ENCODE assay signal across 8 mouse cellular contexts in the genomic region with DNA sequence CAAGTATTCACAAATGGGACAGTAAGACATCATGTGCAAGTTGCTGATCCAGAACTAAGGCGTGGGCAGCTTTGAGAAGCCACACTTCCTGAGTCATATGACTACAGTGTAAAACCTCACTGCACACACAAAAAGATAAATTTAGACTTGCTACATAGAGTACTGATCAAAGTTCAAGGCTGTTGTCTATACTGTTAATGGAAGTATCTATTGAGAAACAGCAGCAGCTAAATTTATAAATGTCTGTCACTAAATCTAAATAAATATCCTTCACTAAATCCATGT. TPM values are rescaled to one million over a fixed set of nuclear protein-coding genes. Genes with fewer than 3 reads are reported as not detected.
DNase-seq lines count a peak whose midpoint lies in the region; ATAC-seq lines count a peak whose summit lies in the region.

No protein-coding gene starts in this region.

- peak; percentile 48 for ATAC-seq in CD4-positive, CD25-positive, alpha-beta regulatory T cell, adult 4 months
- no peak for ATAC-seq in forebrain, embryonic 14.5 days
- no peak for ATAC-seq in liver, embryonic 11.5 days (replicated peaks; ENCODE audit: low FRiP score)

- intact Hi-C loops in heart, postnatal 36 days (cut with DNase I) = no loop called here
- intact Hi-C loops in left cerebral cortex, postnatal 10 days (cut with DNase I) = loop anchor here (10.0 kb wide), 2 partner anchors 187 to 263 kb away; no protein-coding TSS in a partner anchor

- 40% methylated on average over 1 of the region's 1 CpGs for WGBS in heart, embryonic 10.5 days
- WGBS in forebrain, embryonic 14.5 days = 48% methylated on average over 1 of the region's 1 CpGs
- WGBS in liver, embryonic 11.5 days = 22% methylated on average over 1 of the region's 1 CpGs

- H3K9ac ChIP-seq in forebrain, embryonic 14.5 days (ENCODE audit: low read length) = no peak overlapping the region
- H3K9ac ChIP-seq in liver, embryonic 11.5 days (ENCODE audit: low read depth, low read length) = peak overlapping the region; percentile 87

- H3K9me3 ChIP-seq in heart, embryonic 10.5 days = no peaks in the 10 kb centered on the region
- no peaks in the 10 kb centered on the region for H3K9me3 ChIP-seq in forebrain, embryonic 14.5 days (replicated peaks; ENCODE audit: control insufficient read depth, low read length)
- no peaks in the 10 kb centered on the region for H3K9me3 ChIP-seq in liver, embryonic 11.5 days (ENCODE audit: control insufficient read depth, low read length)

- DNase-seq in heart, embryonic 10.5 days (ENCODE audit: low spot score) = no peak
- DNase-seq in heart, postnatal 36 days = no peak
- DNase-seq in forebrain, embryonic 14.5 days (ENCODE audit: low spot score) = no peak
- DNase-seq in liver, embryonic 11.5 days (ENCODE audit: low spot score) = no peak
- peak; percentile 37 for DNase-seq in thymus, postnatal 25 days
- DNase-seq in left cerebral cortex, postnatal 10 days (ENCODE audit: extremely low spot score in 1 of 2, low spot score in 2 of 2) = no peak
- DNase-seq in cerebellum, adult 8-10 months = no peak

- H3K27me3 ChIP-seq in heart, embryonic 10.5 days (ENCODE audit: insufficient read depth, poor library complexity, severe bottlenecking) = no peaks in the 10 kb centered on the region
- H3K27me3 ChIP-seq in forebrain, embryonic 14.5 days (replicated peaks; ENCODE audit: control insufficient read depth, insufficient read depth, low read length) = no peaks in the 10 kb centered on the region
- no peaks in the 10 kb centered on the region for H3K27me3 ChIP-seq in liver, embryonic 11.5 days (replicated peaks; ENCODE audit: control insufficient read depth, insufficient read depth, low read length)

- H3K4me2 ChIP-seq in forebrain, embryonic 14.5 days (ENCODE audit: low read length) = 0 out of 2 replicates have a peak overlapping the region, but pooled peaks have one; percentile 77
- peak overlapping the region; percentile 89 for H3K4me2 ChIP-seq in liver, embryonic 11.5 days

- H3K4me1 ChIP-seq in heart, embryonic 10.5 days = peaks cover 30% of the 10 kb centered on the region
- H3K4me1 ChIP-seq in forebrain, embryonic 14.5 days (ENCODE audit: control insufficient read depth, insufficient read depth, low read length) = peaks cover 22% of the 10 kb centered on the region
- H3K4me1 ChIP-seq in liver, embryonic 11.5 days (replicated peaks; ENCODE audit: control insufficient read depth, insufficient read depth, low read length) = peaks cover 38% of the 10 kb centered on the region

- H3K27ac ChIP-seq in heart, embryonic 10.5 days = no peak overlapping the region
- H3K27ac ChIP-seq in forebrain, embryonic 14.5 days (ENCODE audit: low read depth, low read length) = no peak overlapping the region
- no peak overlapping the region for H3K27ac ChIP-seq in liver, embryonic 11.5 days (ENCODE audit: low read depth, low read length)

- peaks cover 35% of the 10 kb centered on the region for H3K36me3 ChIP-seq in heart, embryonic 10.5 days
- H3K36me3 ChIP-seq in forebrain, embryonic 14.5 days (ENCODE audit: control insufficient read depth, insufficient read depth, low read length) = no peaks in the 10 kb centered on the region
- peaks cover 14% of the 10 kb centered on the region; the same call in 1 of the 2 replicates for H3K36me3 ChIP-seq in liver, embryonic 11.5 days (ENCODE audit: control insufficient read depth, insufficient read depth, low read length)

- H3K4me3 ChIP-seq in heart, embryonic 10.5 days = peak overlapping the region; percentile 93
- H3K4me3 ChIP-seq in forebrain, embryonic 14.5 days (ENCODE audit: low read depth, low read length) = no peak overlapping the region
- H3K4me3 ChIP-seq in liver, embryonic 11.5 days (ENCODE audit: low read depth, low read length) = peak overlapping the region; percentile 72

RNA-seq across cellular contexts. Expression of a gene that starts 2.8 kb away (rescaled TPM):
- 24.7 TPM in 2 replicates for polyA plus RNA-seq in heart, embryonic 10.5 days (2016; fragmentation: Nextera tagmentation; extraction: Ambion mirVana)
- 10 to 100 TPM; 12.4 to 14.4 TPM for total RNA-seq in heart, postnatal 36 days (2021)
- polyA plus RNA-seq in CD4-positive, CD25-positive, alpha-beta regulatory T cell, adult 4 months (2017; shearing (Covaris generic)) = 10 to 100 TPM in 1 of 2 experiments, 1 to 10 TPM in 1; 7.7 to 13.6 TPM
- polyA plus RNA-seq in forebrain, embryonic 14.5 days (2014; fragmentation: Nextera tagmentation; extraction: Ambion mirVana) = 10.5 and 12.5 TPM in 2 replicates
- 26.0 and 26.6 TPM in 2 replicates for polyA plus RNA-seq in liver, embryonic 11.5 days (2014; fragmentation: Nextera tagmentation; extraction: Ambion mirVana)
- total RNA-seq in left cerebral cortex, postnatal 10 days (2021) = 1 to 10 TPM; 2.9 to 3.8 TPM

RNA-seq across cellular contexts. Expression of a gene that starts 3.0 kb away (rescaled TPM):
- polyA plus RNA-seq in heart, embryonic 10.5 days (2016; fragmentation: Nextera tagmentation; extraction: Ambion mirVana) = 119 and 128 TPM in 2 replicates
- 10 to 100 TPM; 54.1 to 57.4 TPM for total RNA-seq in heart, postnatal 36 days (2021)
- polyA plus RNA-seq in CD4-positive, CD25-positive, alpha-beta regulatory T cell, adult 4 months (2017; shearing (Covaris generic)) = 10 to 100 TPM; 57.7 to 79.5 TPM
- 61.7 and 64.5 TPM in 2 replicates for polyA plus RNA-seq in forebrain, embryonic 14.5 days (2014; fragmentation: Nextera tagmentation; extraction: Ambion mirVana)
- polyA plus RNA-seq in liver, embryonic 11.5 days (2014; fragmentation: Nextera tagmentation; extraction: Ambion mirVana) = 168 and 171 TPM in 2 replicates
- total RNA-seq in left cerebral cortex, postnatal 10 days (2021) = 10 to 100 TPM; 63.2 to 63.9 TPM
